Mouse (Mus musculus): ENCODE data around the gene Cox5b.

- TF ChIP-seq CTCF (IDR thresholded peaks at IDR 0.05; ENCODE audit: low read depth) (no peak), EP300 (optimal IDR thresholded peaks at IDR 0.05) (no peak)
Measured at GRCm38 (mm10) chr1:36643957-36644614, 47.2 kb upstream of the Cox5b start.
